Mouse (Mus musculus) neural tube, embryonic 12.5 days (tissue): ENCODE results near the gene Olfr695. TPM values are rescaled to one million over a fixed set of nuclear protein-coding genes. Genes with fewer than 3 reads are reported as not detected.
"Not testable (repeated sequence)": the region's sequence is repeated elsewhere in the genome, so short reads cannot be mapped to it uniquely, and the experiment has no call there.

Source experiments
- ATAC-seq: fragments of 200-750 bp; cut with Nextera tagmentation; 2 replicates; pipeline ENCODE4 v1.8.0; 2017; ENCODE audit warnings: low read depth, mild to moderate bottlenecking, moderate TSS enrichment, moderate library complexity; ENCODE audit not compliant: low FRiP score
- H3K27ac ChIP-seq: fragments of 300-500 bp; sonication (generic); 2 replicates; pipeline ENCODE4 v1.5.1; 2016
- H3K27me3 ChIP-seq: fragments of 300-500 bp; sonication (generic); replicated peaks from 2 replicates; pipeline ENCODE4 v1.6.1; 2016; ENCODE audit warnings: mild to moderate bottlenecking
- H3K36me3 ChIP-seq: fragments of 300-500 bp; sonication (generic); 2 replicates; pipeline ENCODE4 v1.6.1; 2016; ENCODE audit warnings: mild to moderate bottlenecking
- H3K4me1 ChIP-seq: fragments of 300-500 bp; sonication (generic); 2 replicates; pipeline ENCODE4 v1.6.1; 2016
- H3K4me2 ChIP-seq: fragments of 300-500 bp; sonication (generic); replicated peaks from 2 replicates; pipeline ENCODE4 v1.6.1; 2016; ENCODE audit warnings: mild to moderate bottlenecking
- H3K4me3 ChIP-seq: fragments of 300-500 bp; sonication (generic); 2 replicates; pipeline ENCODE4 v1.5.1; 2016
- H3K9ac ChIP-seq: fragments of 300-500 bp; sonication (generic); 2 replicates; pipeline ENCODE4 v1.6.1; 2016; ENCODE audit warnings: mild to moderate bottlenecking
- H3K9me3 ChIP-seq: fragments of 300-500 bp; sonication (generic); 2 replicates; pipeline ENCODE4 v1.6.1; 2016; ENCODE audit warnings: mild to moderate bottlenecking
- WGBS: fragments of 180-500 bp; shearing (Covaris S2); methylation state at CpG from one replicate; pipeline ENCODE4 v1.1.7; 2016; 5-methylcytosine and 5-hydroxymethylcytosine counted together
- polyA plus RNA-seq: library from polyadenylated mRNA; unstranded; fragments of >200 nt; fragmentation: Nextera tagmentation; extraction: Ambion mirVana; gene quantifications from 2 replicates; pipeline ENCODE4 v1.2.1, GENCODE M21; 2016

The Olfr695 gene
- polyA plus RNA-seq, result not detected in 2 replicates

- H3K27me3 ChIP-seq, result no peaks in the 10 kb centered on the region
- H3K27ac ChIP-seq, result no peak within 1 kb of the TSS
- no peak within 1 kb of the TSS for H3K9ac ChIP-seq
- H3K4me2 ChIP-seq, result no peak within 1 kb of the TSS
- no peaks in the 10 kb centered on the region for H3K36me3 ChIP-seq
- ATAC-seq, result no peak
- H3K4me3 ChIP-seq, result no peak within 1 kb of the TSS
- no peaks in the 10 kb centered on the region for H3K4me1 ChIP-seq
- no peaks in the 10 kb centered on the region for H3K9me3 ChIP-seq
These were observed at the start of gene Olfr695 for GRCm38 (mm10) chr7:106716296-106716695. Gene Olfr695 (minus strand): TSS chr7:106716396.

- ATAC-seq, result not testable (repeated sequence)
- WGBS, result 93% methylated on average over 2 of the region's 2 CpGs
These were observed 44.8 kb upstream of the Olfr695 start for GRCm38 (mm10) chr7:106761008-106761407.

GRCm38 (mm10) chr7:106758800-106759199 lies 42.6 kb upstream of the Olfr695 start:
- H3K9ac ChIP-seq, result no peak overlapping the region
- H3K27ac ChIP-seq, result no peak overlapping the region
- no peaks in the 10 kb centered on the region for H3K36me3 ChIP-seq
- no peaks in the 10 kb centered on the region for H3K27me3 ChIP-seq
- no peak overlapping the region for H3K4me2 ChIP-seq
- WGBS, result 84% methylated on average over 2 of the region's 2 CpGs
- no peaks in the 10 kb centered on the region for H3K4me1 ChIP-seq
- H3K9me3 ChIP-seq, result no peaks in the 10 kb centered on the region
- H3K4me3 ChIP-seq, result no peak overlapping the region
- no peak for ATAC-seq

More at GRCm38 (mm10) chr7:106761008-106761407, 44.8 kb upstream of the Olfr695 start:
- H3K4me2 ChIP-seq, H3K4me3 ChIP-seq, H3K27ac ChIP-seq, H3K27me3 ChIP-seq, H3K36me3 ChIP-seq, H3K9me3 ChIP-seq, H3K4me1 ChIP-seq, H3K9ac ChIP-seq: not testable (repeated sequence)

GRCm38 (mm10) chr7:106755297-106755696 lies 39.1 kb upstream of the Olfr695 start, which contains the start of gene Olfr698:
Gene Olfr698 (minus strand): TSS chr7:106755397.
- H3K4me2 ChIP-seq, result no peak within 1 kb of the TSS
- H3K4me1 ChIP-seq, result no peaks in the 10 kb centered on the region
- ATAC-seq, result no peak
- no peaks in the 10 kb centered on the region for H3K9me3 ChIP-seq
- H3K27ac ChIP-seq, result no peak within 1 kb of the TSS
- H3K36me3 ChIP-seq, result no peaks in the 10 kb centered on the region
- no peak within 1 kb of the TSS for H3K9ac ChIP-seq
- H3K27me3 ChIP-seq, result no peaks in the 10 kb centered on the region
- no peak within 1 kb of the TSS for H3K4me3 ChIP-seq

- Histone ChIP-seq H3K27ac (no peak overlapping the region), H3K9me3 (no peaks in the 10 kb centered on the region), H3K4me1 (no peaks in the 10 kb centered on the region), H3K4me3 (no peak overlapping the region), H3K27me3 (no peaks in the 10 kb centered on the region), H3K36me3 (no peaks in the 10 kb centered on the region), H3K4me2 (no peak overlapping the region), H3K9ac (no peak overlapping the region)
- no peak for ATAC-seq
- 92% methylated on average over 5 of the region's 5 CpGs for WGBS
These were observed 29.6 kb upstream of the Olfr695 start for GRCm38 (mm10) chr7:106745811-106746210.

GRCm38 (mm10) chr7:106742343-106742742 lies 26.1 kb upstream of the Olfr695 start, which contains the start of gene Olfr697:
Gene Olfr697 (minus strand): TSS chr7:106742443.
- Histone ChIP-seq H3K4me3 (no peak within 1 kb of the TSS), H3K4me1 (no peaks in the 10 kb centered on the region), H3K27me3 (no peaks in the 10 kb centered on the region), H3K4me2 (no peak within 1 kb of the TSS), H3K9me3 (no peaks in the 10 kb centered on the region), H3K9ac (no peak within 1 kb of the TSS), H3K36me3 (no peaks in the 10 kb centered on the region), H3K27ac (no peak within 1 kb of the TSS)
- WGBS, result 81% methylated on average over 1 of the region's 1 CpGs
- no peak for ATAC-seq

GRCm38 (mm10) chr7:106737028-106737427 lies 20.8 kb upstream of the Olfr695 start:
- Histone ChIP-seq H3K9me3 (no peaks in the 10 kb centered on the region), H3K4me3 (no peak overlapping the region), H3K27me3 (no peaks in the 10 kb centered on the region), H3K4me1 (no peaks in the 10 kb centered on the region), H3K36me3 (no peaks in the 10 kb centered on the region), H3K27ac (no peak overlapping the region), H3K9ac (no peak overlapping the region), H3K4me2 (no peak overlapping the region)
- ATAC-seq, result no peak

GRCm38 (mm10) chr7:106733717-106734116 lies 17.5 kb upstream of the Olfr695 start:
- ATAC-seq, result no peak
- Histone ChIP-seq H3K4me2 (no peak overlapping the region), H3K36me3 (no peaks in the 10 kb centered on the region), H3K27ac (no peak overlapping the region), H3K9ac (no peak overlapping the region), H3K9me3 (no peaks in the 10 kb centered on the region), H3K4me1 (no peaks in the 10 kb centered on the region), H3K27me3 (no peaks in the 10 kb centered on the region), H3K4me3 (no peak overlapping the region)
- WGBS, result 37% methylated on average over 2 of the region's 2 CpGs

- not testable (repeated sequence) for H3K4me1 ChIP-seq, H3K4me3 ChIP-seq, H3K27ac ChIP-seq, H3K9ac ChIP-seq, H3K9me3 ChIP-seq, H3K4me2 ChIP-seq, H3K27me3 ChIP-seq, H3K36me3 ChIP-seq, ATAC-seq
- 89% methylated on average over 2 of the region's 2 CpGs for WGBS
These were observed 9.5 kb upstream of the Olfr695 start for GRCm38 (mm10) chr7:106725654-106726053.

- Histone ChIP-seq H3K4me2 (no peak overlapping the region), H3K36me3 (no peaks in the 10 kb centered on the region), H3K27ac (no peak overlapping the region), H3K27me3 (no peaks in the 10 kb centered on the region), H3K9me3 (no peaks in the 10 kb centered on the region), H3K9ac (no peak overlapping the region), H3K4me1 (no peaks in the 10 kb centered on the region), H3K4me3 (no peak overlapping the region)
- 87% methylated on average over 6 of the region's 6 CpGs for WGBS
- ATAC-seq, result no peak
These were observed 4.7 kb downstream of the Olfr695 start for GRCm38 (mm10) chr7:106711463-106711862.

GRCm38 (mm10) chr7:106707705-106708104 lies 8.5 kb downstream of the Olfr695 start:
- H3K4me2 ChIP-seq, ATAC-seq, H3K9me3 ChIP-seq, H3K27ac ChIP-seq, H3K9ac ChIP-seq, H3K4me1 ChIP-seq, H3K27me3 ChIP-seq, H3K4me3 ChIP-seq, H3K36me3 ChIP-seq: not testable (repeated sequence)
- WGBS, result 91% methylated on average over 10 of the region's 10 CpGs

- Histone ChIP-seq H3K4me2 (no peak overlapping the region), H3K4me3 (no peak overlapping the region), H3K36me3 (no peaks in the 10 kb centered on the region), H3K27ac (no peak overlapping the region), H3K4me1 (no peaks in the 10 kb centered on the region), H3K9me3 (peaks cover 11% of the 10 kb centered on the region; the same call in 1 of the 2 replicates), H3K27me3 (no peaks in the 10 kb centered on the region), H3K9ac (no peak overlapping the region)
- ATAC-seq, result no peak
- WGBS, result 76% methylated on average over 1 of the region's 1 CpGs
These were observed 19.3 kb downstream of the Olfr695 start for GRCm38 (mm10) chr7:106696891-106697290.

- WGBS, result 86% methylated on average over 3 of the region's 3 CpGs
- H3K9me3 ChIP-seq, result 0 out of 2 replicates have a peak, but pooled peaks cover 3% of the 10 kb centered on the region
- H3K27me3 ChIP-seq, result no peaks in the 10 kb centered on the region
- H3K4me1 ChIP-seq, result no peaks in the 10 kb centered on the region
- no peak overlapping the region for H3K4me2 ChIP-seq
- H3K36me3 ChIP-seq, result no peaks in the 10 kb centered on the region
- no peak overlapping the region for H3K27ac ChIP-seq
- no peak overlapping the region for H3K9ac ChIP-seq
- H3K4me3 ChIP-seq, result no peak overlapping the region
- ATAC-seq, result no peak
These were observed 23.2 kb downstream of the Olfr695 start for GRCm38 (mm10) chr7:106692976-106693375.
